Mouse (Mus musculus) ovary, postnatal 10 days (tissue): Measurements from ENCODE around the gene Gm21996.
"Not testable (repeated sequence)": the region's sequence is repeated elsewhere in the genome, so short reads cannot be mapped to it uniquely, and the experiment has no call there.

Experiments
- DNase-seq: peaks from one replicate; pipeline ENCODE4 v3.0.0; 2022; ENCODE audit warnings: low spot score

The Gm21996 gene

GRCm38 (mm10) chrY:89745432-89745831 lies at the start of gene Gm21996:
Gene Gm21996 (minus strand): TSS chrY:89745532.
- not testable (repeated sequence) for DNase-seq
